Mouse (Mus musculus): ENCODE data around the gene AY074887.

AY074887 gene

DNA sequence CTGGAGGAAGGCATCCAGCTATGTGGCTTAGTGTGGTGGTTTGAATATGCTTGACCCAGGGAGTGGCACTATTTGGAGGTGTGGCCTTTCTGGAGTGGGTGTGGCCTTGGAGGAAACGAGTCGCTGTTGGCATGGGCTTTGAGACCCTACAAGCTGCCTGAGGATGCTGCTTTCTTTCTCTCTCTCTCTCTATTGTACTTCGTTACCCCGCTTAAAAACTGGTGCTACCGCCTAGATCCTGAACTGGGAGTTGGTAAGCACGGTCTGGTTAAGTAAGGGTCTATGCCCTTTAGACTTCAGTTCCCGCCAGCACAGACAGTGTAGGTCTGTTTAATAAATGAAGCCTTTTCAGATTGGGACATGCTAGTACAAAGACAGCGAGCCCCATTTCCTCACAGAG, 34.4 kb downstream of the AY074887 start:
- no peak for DNase-seq (ENCODE audit: low spot score)

- no peak for DNase-seq (ENCODE audit: low spot score)
These were observed 35.2 kb downstream of the AY074887 start for GRCm38 (mm10) chr9:54915576-54915975.

DNA sequence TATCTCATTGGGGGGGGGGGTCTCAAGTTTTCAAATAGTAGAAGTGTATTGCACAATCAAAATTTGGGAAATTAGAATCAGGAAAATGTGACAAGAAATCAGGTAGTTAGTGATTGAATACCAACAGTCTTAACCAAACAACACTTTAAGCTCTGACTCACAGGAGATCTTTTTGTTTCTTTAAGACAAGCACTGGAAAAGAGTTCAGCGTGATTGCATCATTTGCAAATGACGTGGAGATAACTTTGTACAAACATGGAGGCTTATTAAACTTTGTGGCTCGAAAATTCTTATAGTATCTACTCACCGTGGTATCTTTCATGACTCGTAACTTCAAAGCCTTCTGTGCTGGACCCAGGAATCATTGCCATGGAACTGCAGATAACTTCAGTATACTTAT, 41.4 kb downstream of the AY074887 start:
- DNase-seq (ENCODE audit: low spot score): no peak

Measured in lung, postnatal 25 days (tissue).